Mouse (Mus musculus): Measurements from ENCODE around the gene Cyp2d9. TPM values are rescaled to one million over a fixed set of nuclear protein-coding genes. Genes with fewer than 3 reads are reported as not detected.

Cyp2d9 gene
- total and polyA plus RNA-seq, 3 experiments: not detected

DNA sequence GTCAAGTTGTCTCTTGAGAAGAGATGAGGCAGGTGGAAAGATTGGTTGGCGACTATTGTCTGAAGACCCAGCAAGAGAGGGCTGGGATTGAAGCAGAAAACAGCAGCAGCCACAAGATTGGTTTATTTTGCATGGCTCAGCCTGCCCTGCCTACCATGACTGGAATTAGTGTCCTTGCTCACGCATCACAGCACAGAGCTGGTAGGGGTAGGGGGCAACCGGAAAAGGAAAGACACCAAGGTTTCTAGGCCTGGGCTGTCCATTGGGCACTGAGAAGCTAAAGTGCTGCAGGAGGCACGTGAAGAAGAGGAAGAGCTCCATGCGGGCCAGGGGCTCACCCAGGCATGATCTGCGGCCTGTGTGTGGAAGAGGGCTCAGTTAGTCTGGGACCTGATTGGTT is 30.5 kb upstream of the Cyp2d9 start:
- Histone ChIP-seq H3K9ac (ENCODE audit: insufficient read depth, low read depth) (no peak overlapping the region), H3K4me2 (ENCODE audit: insufficient read depth, low read depth, poor library complexity, severe bottlenecking) (no peak overlapping the region), H3K27ac (ENCODE audit: insufficient read depth, low read depth) (no peak overlapping the region), H3K79me2 (replicated peaks; ENCODE audit: control insufficient read depth, extremely low read depth, insufficient read depth, poor library complexity, severe bottlenecking) (no peaks in the 10 kb centered on the region), H3K4me1 (ENCODE audit: control insufficient read depth in 1 of 2, insufficient read depth in 2 of 2) (peaks cover 8 to 9% of the 10 kb centered on the region in 2 experiments; a peak in 2 of 4 replicates), H3K9me3 (replicated peaks; ENCODE audit: low read length) (no peaks in the 10 kb centered on the region), H3K27me3 (replicated peaks) (peaks cover 49% of the 10 kb centered on the region), H3K36me3 (replicated peaks in 1 of 2; ENCODE audit: control insufficient read depth in 1 of 2, insufficient read depth in 1 of 2, low read length in 1 of 2) (no peaks in the 10 kb centered on the region), H3K4me3 (replicated peaks in 1 of 3; ENCODE audit: low read depth in 2 of 3, low read length in 2 of 3, poor library complexity in 1 of 3) (no peak overlapping the region)
- dilution Hi-C loops (cut with MboI; ENCODE audit: extremely low pct_ligation_motif_present, extremely low pct_unique_long_range_greater_than_20kb, low sequenced_read_pairs) (no loop called here), in situ Hi-C loops (cut with MboI; ENCODE audit: low pct_ligation_motif_present, low pct_unique_long_range_greater_than_20kb, low sequenced_read_pairs) (no loop called here)
- TF ChIP-seq NELFE (IDR thresholded peaks at IDR 0.05; ENCODE audit: low read depth, low read length): no peak
- no peak for TF ChIP-seq MXI1 (IDR thresholded peaks at IDR 0.05; ENCODE audit: low read depth, low read length)
- no peak for TF ChIP-seq RAD21 (IDR thresholded peaks at IDR 0.05; ENCODE audit: low read depth, low read length)
- TF ChIP-seq CHD1 (IDR thresholded peaks at IDR 0.05; ENCODE audit: low read depth, low read length): no peak
- TF ChIP-seq NRF1 (IDR thresholded peaks at IDR 0.05; ENCODE audit: low read depth, low read length): no peak
- TF ChIP-seq TCF12 (IDR thresholded peaks at IDR 0.05; ENCODE audit: low read depth, low read length): no peak
- no peak for TF ChIP-seq USF1 (IDR thresholded peaks at IDR 0.05; ENCODE audit: low read depth, low read length)
- no peak for TF ChIP-seq ELF1 (IDR thresholded peaks at IDR 0.05; ENCODE audit: low read depth, low read length)
- no peak for TF ChIP-seq SMC3 (IDR thresholded peaks at IDR 0.05; ENCODE audit: low read depth, low read length)
- TF ChIP-seq POLR2AphosphoS2 (IDR thresholded peaks at IDR 0.05; ENCODE audit: low read depth, low read length): no peak
- TF ChIP-seq CHD2 (IDR thresholded peaks at IDR 0.05; ENCODE audit: low read length): no peak
- no peak for DNase-seq (ENCODE audit: extremely low read depth)

DNA sequence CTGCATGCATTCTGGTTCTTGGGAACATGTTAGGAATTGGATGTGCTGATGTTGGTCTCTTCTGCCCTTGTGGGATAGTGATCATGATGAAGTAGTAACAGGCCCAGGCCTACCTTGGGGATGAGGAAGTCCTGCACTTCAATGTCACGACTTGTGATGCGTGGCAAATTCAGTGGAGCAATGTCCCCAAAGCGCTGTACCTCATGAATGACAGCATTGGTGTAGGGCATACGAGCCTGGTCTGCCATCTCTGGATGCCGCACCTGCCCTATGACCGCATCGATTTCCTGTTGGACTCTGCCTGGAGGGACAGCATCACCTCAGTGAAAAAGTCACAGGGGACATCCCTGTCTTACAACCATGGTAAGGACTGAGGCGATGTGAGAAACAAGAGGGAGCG is 29.6 kb upstream of the Cyp2d9 start:
- in situ Hi-C loops (cut with MboI; ENCODE audit: low pct_ligation_motif_present, low pct_unique_long_range_greater_than_20kb, low sequenced_read_pairs) (no loop called here), dilution Hi-C loops (cut with MboI; ENCODE audit: extremely low pct_ligation_motif_present, extremely low pct_unique_long_range_greater_than_20kb, low sequenced_read_pairs) (no loop called here)
- Histone ChIP-seq H3K9me3 (replicated peaks; ENCODE audit: low read length) (no peaks in the 10 kb centered on the region), H3K9ac (ENCODE audit: insufficient read depth, low read depth) (no peak overlapping the region), H3K79me2 (replicated peaks; ENCODE audit: control insufficient read depth, extremely low read depth, insufficient read depth, poor library complexity, severe bottlenecking) (no peaks in the 10 kb centered on the region), H3K36me3 (replicated peaks in 1 of 2; ENCODE audit: control insufficient read depth in 1 of 2, insufficient read depth in 1 of 2, low read length in 1 of 2) (no peaks in the 10 kb centered on the region), H3K27ac (ENCODE audit: insufficient read depth, low read depth) (no peak overlapping the region), H3K4me2 (ENCODE audit: insufficient read depth, low read depth, poor library complexity, severe bottlenecking) (no peak overlapping the region), H3K4me3 (replicated peaks in 1 of 3; ENCODE audit: low read depth in 2 of 3, low read length in 2 of 3, poor library complexity in 1 of 3) (no peak overlapping the region), H3K4me1 (ENCODE audit: control insufficient read depth in 1 of 2, insufficient read depth in 2 of 2) (peaks cover 9 to 10% of the 10 kb centered on the region in 2 experiments; a peak in 3 of 4 replicates), H3K27me3 (replicated peaks) (peaks cover 51% of the 10 kb centered on the region)
- TF ChIP-seq JUND (conservative IDR thresholded peaks at IDR 0.05; ENCODE audit: low read depth, low read length): no peak
- TF ChIP-seq NRF1 (IDR thresholded peaks at IDR 0.05; ENCODE audit: low read depth, low read length): no peak
- TF ChIP-seq NELFE (IDR thresholded peaks at IDR 0.05; ENCODE audit: low read depth, low read length): no peak
- TF ChIP-seq TBP (conservative IDR thresholded peaks at IDR 0.05; ENCODE audit: low read depth, low read length): no peak
- no peak for TF ChIP-seq TCF12 (IDR thresholded peaks at IDR 0.05; ENCODE audit: low read depth, low read length)
- no peak for TF ChIP-seq POLR2A (IDR thresholded peaks at IDR 0.05; ENCODE audit: low read depth, low read length)
- no peak for TF ChIP-seq ZMIZ1 (IDR thresholded peaks at IDR 0.05; ENCODE audit: low read depth, low read length)
- TF ChIP-seq USF2 (conservative IDR thresholded peaks at IDR 0.05; ENCODE audit: low read depth, low read length): no peak
- TF ChIP-seq CHD2 (IDR thresholded peaks at IDR 0.05; ENCODE audit: low read length): no peak
- TF ChIP-seq JUN (IDR thresholded peaks at IDR 0.05; ENCODE audit: insufficient read depth, low read depth, low read length): no peak
- TF ChIP-seq GABPA (IDR thresholded peaks at IDR 0.05; ENCODE audit: insufficient replicate concordance, low read depth, low read length): no peak
- no peak for TF ChIP-seq BHLHE40 (IDR thresholded peaks at IDR 0.05; ENCODE audit: low read depth, low read length)
- TF ChIP-seq ZC3H11A (IDR thresholded peaks at IDR 0.05; ENCODE audit: low read depth, low read length): no peak
- no peak for TF ChIP-seq KAT2A (IDR thresholded peaks at IDR 0.05; ENCODE audit: insufficient replicate concordance, low read length)
- DNase-seq (ENCODE audit: extremely low read depth): no peak

Measured in CH12.LX (cell line).